Mouse (Mus musculus) cerebellum, postnatal 10 days (tissue): Measurements from ENCODE around the gene Exo1.

ENCODE experiments used
- DNase-seq, 2 experiments: peaks; one replicate each; pipeline ENCODE4 v3.0.0; 2021; ENCODE audit warnings: mixed read lengths in 2 of 2

Gene Exo1

GRCm38 (mm10) chr1:175961786-175962185 lies 81.4 kb downstream of the Exo1 start:
- DNase-seq: peak in 1 of 2 experiments; percentile 23
